Mouse (Mus musculus) liver, embryonic 11.5 days (tissue): ENCODE results near the gene Myo6. TPM values are rescaled to one million over a fixed set of nuclear protein-coding genes. Genes with fewer than 3 reads are reported as not detected.

Experiments used
- polyA plus RNA-seq: library from polyadenylated mRNA; unstranded; fragments of >200 nt; fragmentation: Nextera tagmentation; extraction: Ambion mirVana; gene quantifications from 2 replicates; pipeline ENCODE4 v1.2.1, GENCODE M21; 2014

The Myo6 gene
- polyA plus RNA-seq, 1 experiment from 2014 or later: 8.2 TPM

Other genes with a start within 250 kb of the Myo6 start
- 1.3 and 1.8 TPM in 2 replicates for gene Filip1, start 152.2 kb upstream of the Myo6 start, polyA plus RNA-seq
- 36.9 and 41.6 TPM in 2 replicates for gene Senp6, start 98.1 kb upstream of the Myo6 start, polyA plus RNA-seq